Mouse (Mus musculus) gastrocnemius, postnatal 25 days (tissue): ENCODE measurements at regions not wholly inside any gene's neighbourhood (a gene's known extent, or its start where the extent isn't known, plus 50 kb on each side); places are given as distances from the start of the nearest gene placed in this dataset.

ENCODE experiments used
- DNase-seq: peaks from one replicate; pipeline ENCODE4 v3.0.0; 2022

DNA sequence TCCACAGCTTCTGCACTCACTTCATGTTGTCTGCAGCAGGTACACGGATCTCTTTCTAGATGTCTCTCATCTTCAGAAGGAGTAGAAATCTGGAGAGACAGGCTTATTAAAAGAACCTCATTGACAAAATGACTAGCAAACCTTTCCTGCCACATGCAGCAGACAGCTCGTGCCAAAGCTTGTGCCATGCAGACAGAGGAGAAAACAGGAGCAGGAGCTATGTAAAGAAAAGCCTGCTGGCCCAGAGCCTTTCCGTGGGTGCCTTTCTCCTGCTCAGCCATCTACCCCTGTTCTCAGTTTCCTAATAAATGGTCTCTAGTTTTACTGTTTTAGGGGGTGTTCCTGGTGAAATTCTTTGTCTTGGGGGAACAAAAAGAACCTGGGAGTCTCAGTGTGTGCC lies 254.9 kb upstream of the Sox11 start:
- no peak for DNase-seq

DNA sequence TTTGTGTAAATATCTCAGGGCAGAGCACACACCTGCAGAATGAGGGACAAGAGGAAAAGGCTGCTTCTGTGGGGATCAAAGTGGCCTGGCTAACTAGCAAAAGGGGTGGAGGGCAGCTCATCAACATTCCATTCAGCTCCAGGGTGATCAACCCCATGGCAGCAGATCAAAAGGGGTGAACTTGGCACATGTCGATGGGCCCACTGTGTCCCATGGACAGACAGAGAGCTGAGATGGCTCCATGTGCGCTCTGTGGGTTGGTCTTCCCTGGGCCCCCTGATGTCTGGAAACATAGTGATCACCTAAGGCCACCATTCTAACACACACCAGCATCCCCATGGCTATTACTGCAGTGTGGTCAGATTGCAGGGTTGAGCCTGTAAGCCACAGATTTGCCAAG lies 253.2 kb upstream of the Sox11 start:
- DNase-seq = no peak

DNA sequence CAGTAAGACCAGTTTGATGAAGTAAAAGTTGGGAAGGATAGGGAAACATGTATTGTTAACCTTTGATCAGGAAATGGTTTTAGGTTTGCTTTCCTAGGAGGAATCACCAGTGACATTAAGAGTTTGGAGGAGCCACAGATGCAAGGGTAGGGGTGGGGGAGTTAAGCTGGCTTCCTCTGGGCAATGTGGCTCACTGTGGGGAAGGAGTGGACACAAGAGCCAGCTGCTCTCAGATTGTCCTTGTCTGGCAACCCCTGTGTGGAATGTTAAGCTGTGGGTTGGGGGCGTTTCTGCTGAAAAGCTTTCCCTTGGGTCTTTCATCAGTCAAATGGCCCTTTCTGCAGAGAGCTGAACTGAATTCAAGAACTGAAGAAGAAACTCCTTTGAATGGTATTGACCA lies 251.1 kb upstream of the Sox11 start:
- DNase-seq = no peak

DNA sequence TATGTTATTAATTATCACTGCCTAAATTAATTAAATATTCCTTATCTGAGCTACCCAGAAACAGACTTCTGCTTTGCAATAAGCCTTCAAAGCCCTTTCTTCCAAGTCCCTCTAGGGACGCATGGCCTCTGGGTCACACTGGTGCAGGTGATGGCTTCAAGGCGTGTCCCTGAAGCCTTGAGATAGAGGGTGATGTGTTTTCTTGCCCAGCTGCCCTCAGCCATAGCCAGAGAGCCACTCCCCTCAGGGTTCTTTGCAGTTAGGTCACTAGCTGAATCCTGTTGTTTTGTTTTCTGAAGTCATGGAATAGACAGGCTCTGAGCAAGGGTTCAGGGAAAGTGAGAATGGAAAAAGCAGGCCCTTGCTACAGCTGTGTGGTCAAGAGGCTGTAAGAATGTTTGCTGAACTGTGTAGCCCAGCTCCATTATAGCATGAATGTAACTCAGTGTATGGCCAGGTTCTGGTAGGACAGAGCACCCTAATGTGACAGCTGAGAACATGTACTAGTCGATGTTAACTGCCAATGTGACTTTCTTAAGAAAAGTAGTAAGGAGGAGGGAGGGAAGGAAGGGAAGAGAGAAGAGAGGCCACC lies 233.8 kb upstream of the Sox11 start:
- DNase-seq = no peak

DNA sequence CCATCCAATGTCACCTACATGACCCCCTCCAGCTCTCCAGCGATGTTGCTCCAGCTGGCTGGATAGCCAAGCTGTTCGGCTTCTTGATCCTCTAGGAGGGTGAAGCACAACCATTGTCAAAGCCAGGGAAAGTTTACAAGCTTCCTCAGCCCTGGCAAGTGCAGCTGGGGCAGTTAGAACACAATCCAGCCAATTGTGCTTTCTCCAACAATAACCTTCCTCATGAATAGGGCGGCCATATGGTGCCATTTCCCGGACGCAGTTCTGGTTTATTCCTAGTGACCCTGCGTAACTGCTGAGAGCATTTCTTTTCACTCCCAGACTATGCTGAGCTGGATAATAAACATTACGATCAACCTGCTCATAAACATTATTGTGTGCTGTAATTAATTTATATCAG lies 233.3 kb upstream of the Sox11 start:
- DNase-seq = no peak

DNA sequence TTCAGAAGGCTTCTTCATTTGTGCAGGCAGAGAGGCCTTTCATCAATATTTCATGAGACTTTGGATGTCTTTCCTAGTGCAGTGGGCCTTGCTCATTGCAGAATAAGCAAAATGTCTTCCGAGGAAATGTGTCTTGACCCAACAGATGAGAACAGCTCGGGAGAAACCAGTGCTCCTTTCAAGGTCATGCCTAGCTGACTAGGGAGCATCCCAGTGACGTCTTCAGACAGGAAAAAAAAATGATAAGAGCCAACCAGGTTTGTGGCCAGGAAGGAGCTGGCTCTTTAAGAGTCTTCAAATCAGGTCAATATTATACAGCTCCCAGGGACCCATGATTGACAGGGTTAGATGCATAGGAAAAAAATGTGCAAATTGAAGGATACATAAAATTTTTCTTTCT lies 224.9 kb upstream of the Sox11 start:
- no peak for DNase-seq

DNA sequence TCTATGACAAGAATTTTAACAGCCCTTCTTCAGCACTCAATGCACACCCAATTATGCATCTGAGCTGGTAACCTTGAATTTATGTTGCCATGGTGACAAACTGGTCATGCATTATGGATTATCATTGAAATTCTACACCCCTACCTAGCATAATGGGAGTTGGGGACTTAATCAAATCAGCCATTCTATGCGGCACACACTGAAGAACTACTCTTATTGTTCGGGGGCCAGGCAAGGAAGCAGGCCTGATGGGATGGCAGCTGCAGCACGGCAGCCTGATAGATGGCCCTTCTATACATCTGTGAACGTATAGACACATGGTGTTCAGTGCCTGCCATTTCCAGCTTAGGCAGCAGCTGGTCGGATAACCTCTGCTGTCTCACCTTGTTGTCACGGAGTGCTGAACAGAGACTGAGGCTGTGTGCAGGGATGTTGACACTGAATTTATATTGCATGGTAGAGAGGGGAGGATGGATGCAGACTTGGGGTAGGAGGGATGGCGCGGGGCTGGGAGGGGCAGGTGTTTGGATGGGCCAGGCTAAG lies 223.7 kb upstream of the Sox11 start:
- DNase-seq = no peak

DNA sequence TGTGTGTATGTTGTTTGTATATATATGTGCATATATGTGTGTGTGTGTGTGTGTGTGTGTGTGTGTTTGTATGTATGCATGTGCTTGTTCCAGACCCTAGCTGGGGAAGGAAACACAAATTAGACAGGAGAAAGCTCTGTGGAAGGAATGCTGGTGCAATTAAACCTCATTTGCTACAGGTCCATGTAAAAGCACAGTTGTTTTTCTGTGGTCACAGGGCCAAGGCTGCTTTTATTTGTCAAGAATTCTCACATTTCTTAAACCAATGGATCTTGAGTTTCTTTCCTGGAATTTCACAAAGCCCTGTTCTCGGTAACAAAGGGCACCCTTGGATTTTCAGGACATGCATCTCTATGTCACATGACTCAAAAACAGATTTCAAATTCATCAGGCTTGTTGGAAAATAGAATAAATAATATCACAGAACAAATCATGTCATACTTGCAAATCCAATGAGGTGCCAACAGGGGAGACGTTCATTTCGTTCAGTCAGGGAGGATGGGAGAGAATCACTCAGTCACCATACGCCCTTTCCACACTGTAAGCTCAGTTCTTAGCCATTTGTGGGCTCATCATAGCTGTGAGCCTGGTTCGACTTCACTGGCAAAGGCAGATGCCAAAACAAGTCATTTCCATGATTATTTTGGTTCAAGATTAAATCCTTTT lies 222.4 kb upstream of the Sox11 start:
- no peak for DNase-seq

DNA sequence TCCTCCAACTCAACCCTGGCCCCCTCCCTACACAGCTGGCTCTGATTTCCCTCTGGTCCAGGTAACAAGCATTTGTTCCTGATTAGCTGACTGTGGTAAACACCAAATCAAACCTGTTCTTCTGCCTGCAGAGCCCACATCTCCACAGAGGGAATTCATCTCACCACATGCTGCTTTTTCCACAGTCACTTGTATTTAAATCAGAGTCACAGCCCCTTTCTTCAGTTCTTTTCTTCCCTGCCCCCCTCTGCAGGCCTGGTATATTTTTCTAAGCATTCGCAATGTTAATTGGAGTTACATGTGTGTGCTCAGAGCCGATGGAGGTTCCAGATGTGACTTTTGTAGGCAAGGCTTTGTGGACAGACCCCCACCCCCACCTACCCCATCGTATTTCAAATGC lies 221.5 kb upstream of the Sox11 start:
- no peak for DNase-seq

DNA sequence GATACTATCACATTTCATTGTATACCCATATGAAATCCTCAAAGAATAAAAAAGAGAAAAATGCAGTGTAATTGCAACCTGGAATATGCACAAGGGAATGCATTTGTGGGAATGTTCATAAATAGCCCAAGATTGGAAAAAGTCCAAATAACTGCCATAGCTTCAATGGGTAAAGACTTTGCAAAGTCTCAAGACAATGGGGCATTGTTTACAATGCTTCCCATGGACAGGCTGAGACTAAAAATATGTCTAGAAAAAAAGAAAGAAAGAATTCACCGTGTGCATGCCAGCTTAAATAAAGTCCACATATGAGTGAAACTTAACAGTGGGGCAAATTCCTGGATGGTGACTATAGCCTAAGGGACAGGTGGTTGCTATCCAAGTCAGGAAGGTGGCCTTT lies 210.4 kb upstream of the Sox11 start:
- no peak for DNase-seq

DNA sequence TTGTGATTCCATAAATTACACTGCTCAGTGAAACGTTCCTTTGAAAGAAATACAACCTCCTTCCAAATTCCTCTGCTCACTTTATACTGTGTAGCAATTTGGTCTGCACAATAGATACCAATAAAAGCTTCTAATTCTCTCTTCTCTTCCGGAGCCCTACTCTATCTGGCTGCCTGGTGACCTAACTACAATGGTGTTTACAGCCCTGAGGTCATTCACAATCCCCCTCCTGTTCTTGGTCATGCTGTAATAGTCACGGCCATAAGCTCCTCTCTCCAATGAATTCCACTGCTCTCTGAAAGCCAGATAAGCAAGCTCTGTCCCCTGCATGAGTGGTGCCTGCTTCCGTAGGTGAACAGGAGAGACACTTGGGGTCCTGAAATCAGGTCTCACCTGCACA lies 195.8 kb upstream of the Sox11 start:
- no peak for DNase-seq

DNA sequence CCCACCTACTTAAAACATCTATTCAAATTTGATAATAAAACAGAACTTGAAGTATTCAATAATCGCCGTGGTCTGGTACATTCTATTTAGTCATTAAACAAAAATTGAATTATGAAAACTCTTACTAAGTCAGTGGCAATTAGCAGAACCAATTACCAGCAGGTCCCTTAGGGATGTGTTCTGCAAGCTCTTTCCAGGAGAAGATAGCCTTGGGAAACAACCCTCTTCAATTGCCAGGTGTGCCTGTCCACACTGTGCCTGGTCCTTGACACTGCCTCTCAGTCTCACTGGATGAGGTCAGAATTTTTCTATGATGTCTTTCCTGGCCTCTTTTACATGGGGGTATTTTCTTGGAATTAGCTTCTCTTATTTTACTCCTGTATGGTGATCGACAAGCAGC lies 195.1 kb upstream of the Sox11 start:
- no peak for DNase-seq

DNA sequence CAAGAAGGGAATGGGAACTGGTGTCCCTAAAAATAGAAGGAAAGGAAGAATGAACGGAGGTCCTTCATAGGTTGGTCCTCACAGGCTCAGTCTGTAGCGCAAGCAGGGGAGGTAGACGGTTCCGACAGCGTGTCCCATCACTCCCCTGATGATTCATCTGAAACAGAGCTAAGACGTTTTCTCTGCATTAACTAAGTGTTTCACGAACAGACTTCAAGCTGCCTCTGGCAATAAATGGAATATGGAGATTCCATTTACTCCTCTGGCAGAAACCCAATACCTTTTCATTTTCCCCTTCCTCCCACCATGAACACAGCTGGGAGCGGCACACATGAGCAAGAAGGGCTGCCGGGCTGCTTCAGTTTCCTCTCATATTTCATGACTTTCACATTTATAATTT lies 194.6 kb upstream of the Sox11 start:
- no peak for DNase-seq

DNA sequence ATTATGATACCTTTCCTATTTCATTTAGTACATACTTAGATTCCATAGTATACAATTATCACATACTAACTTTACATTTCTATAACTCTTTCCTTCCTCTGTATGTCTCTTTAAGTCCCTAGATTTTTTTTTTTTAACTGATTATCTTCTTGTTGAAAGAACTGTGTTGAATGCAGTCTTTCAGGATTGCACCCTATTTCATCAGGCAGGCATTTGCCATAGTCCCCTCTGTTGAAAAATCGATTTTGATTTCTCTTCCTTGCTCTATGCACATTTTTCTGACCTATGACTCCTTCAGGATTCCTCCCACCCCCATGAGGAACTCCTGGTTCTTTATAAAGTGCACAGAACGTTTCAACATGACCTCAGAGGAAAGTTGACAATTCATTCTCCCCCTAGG lies 183.2 kb upstream of the Sox11 start:
- DNase-seq = no peak

DNA sequence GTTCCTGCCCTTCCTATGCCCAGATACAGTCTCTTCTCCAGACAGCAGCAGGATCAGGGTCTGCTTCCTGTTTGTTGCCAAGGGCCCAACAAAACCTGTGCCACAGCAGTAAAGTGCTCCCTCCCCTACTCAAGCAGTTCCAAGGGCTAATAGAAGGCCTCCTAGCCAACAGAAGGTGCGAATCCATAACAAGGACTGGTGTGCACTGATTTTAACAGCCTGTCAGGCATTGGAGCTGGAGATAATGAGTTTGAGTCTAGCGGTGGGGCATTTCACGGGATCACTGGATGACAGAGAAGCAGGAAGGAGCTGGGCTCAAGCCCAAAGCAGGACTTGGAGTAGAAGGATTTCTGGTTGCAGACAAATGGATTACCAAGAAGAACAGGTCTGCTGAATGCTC lies 170.9 kb upstream of the Sox11 start:
- DNase-seq = no peak

DNA sequence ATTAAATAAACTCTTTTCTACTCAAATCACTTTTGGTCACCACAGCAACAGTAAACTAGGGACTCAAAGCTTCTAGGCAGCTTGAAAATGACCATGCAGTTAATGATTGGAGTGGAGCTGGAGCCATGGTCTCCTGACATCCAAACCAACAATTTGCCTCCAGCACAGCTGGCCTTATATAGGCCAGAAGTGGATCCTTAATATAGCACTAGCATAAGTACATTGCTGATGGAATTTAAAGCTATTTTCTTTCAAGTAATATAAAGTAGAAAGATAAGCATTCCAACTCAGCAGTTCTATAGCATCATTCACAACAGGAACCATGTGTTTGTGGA lies 165.8 kb upstream of the Sox11 start:
- no peak for DNase-seq

DNA sequence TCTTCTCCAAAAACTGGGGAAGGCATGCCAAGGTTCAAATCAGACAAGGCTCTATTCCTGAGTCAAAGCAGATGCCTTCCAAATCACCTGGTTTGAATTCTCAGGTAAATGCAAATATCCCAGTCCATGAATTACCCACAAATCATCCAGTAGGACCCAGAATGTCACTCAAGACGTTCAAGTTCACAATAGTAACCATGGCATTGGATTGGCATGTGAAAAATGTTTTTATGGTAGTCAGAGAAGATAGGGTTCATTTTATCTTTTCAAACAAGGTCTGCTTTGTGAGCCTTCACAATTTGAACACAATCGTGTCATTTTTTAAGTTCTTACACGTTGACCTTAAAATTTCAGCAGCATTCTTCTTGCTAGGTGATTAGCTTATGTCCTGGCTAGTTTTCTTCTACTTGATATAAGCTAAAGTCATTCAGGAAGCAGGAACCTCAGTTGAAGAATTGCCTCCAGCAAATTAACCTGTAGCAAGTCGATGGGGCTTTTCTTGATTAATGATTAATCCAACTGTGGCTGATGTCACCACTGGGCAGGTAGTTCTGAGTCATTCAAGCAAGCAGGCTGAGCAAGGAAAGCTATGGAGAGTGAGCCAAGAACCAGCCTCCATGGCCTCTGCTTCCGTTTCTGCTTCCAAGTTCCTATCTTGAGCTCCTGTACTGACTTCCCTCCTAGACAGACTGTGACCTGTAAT lies 165.3 kb upstream of the Sox11 start:
- DNase-seq = no peak

DNA sequence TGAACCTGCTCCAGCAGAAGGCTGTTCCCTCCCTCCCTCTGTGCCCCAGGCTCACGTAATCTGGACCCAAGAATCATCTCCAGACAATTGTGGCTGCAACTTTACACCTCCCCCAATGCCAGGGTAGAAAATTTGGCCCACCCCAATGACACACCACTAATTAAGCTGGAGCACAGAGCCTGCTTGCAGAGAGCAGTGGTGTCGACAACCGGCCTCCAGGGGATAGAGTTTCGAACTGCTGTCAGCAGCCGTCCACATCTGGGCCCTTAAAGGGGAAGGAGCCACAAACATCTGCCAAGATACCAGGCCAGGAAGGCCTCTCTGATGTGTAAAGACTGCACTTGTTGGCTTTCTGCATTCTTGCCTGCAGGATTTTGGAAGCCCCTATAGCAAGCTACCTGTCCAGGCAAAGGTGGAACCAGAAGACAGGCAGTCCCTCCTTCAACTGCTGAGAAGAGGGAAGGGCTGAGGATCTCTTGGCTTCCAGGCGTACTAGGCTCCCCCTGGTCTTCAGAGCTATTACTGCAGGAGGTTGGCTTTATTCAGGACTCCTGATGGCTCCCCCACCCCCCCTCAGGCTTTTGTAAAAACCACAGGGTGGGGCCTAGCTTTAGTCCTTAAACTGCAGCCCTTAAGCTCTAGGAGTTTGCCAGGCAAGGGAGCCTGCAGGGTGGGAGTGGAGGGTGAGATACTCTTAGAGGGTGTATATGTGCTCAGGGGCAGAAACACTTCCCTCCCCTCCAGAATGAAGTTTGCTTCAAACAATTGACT lies 160.5 kb upstream of the Sox11 start:
- peak; percentile 20 for DNase-seq

DNA sequence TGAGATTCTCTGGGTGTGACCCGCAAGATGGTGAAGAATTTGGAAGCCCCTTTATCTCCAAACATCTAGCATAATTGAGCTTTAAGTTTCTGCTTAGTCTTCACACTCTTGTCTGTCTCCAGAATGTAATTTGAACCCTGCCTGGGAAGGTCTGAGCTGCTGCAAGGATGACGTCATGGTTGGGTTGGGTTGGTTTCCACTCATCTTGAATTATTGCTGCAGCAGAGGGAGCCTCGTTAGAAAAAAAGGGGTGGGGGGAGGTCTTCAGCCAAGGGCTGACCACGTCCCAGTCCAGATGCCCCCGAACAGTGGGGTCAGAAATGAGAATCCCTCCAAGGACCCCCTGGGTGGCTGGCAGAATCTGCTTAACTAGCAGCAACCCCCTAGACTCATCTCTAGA lies 158.1 kb upstream of the Sox11 start:
- no peak for DNase-seq

DNA sequence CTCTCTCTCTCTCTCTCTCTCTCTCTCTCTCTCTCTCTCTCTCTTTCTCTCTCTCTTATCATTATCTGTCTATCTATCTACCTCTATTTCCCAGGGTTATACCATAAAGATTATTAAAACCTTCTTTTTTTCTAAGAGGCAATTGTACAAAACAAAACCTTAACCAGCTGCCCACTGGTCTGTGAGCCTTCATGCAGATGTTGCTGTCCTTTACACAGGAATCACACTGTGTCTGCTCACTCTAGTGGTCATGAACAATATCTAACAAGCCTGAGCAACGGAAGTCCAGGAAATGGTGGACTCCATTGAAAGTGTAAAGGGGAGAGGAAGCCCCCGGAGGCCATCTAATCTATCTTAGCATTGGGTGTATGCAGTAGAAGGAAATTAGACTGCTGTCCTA lies 156.9 kb upstream of the Sox11 start:
- DNase-seq = no peak

DNA sequence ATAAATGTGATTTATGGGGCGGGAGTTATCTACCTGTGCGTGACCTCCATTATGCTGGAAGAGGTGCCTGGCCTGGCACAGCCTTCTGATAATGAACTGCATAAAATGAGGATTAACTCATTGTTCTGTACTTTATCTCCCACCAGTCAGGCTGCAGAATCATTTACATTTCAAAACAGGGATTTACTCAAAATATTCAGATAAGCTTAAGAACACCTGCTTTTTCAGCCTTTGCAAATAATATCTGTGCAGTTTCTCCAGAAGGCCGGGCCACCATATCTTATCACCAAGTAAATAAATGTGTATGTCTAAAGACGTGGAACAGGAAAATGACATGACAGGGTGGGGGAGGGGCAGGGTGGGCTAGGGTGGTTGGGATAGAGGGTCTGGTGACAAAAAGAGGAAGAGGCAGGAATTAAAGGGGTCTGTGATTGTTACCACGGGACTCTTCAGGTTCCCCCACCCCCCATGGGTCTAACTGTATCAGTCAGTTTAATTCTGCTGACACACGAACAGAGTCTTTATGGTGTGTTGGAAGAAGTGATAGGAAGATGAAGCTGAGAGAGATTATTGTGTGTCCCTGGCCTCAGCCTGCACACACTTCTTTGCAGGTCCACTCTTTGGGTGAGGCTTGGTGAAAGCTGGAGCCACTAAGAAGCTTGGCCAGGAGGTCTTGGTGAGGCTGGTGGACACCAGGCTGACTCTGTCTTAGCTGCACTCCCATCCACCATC lies 154.6 kb upstream of the Sox11 start:
- no peak for DNase-seq

DNA sequence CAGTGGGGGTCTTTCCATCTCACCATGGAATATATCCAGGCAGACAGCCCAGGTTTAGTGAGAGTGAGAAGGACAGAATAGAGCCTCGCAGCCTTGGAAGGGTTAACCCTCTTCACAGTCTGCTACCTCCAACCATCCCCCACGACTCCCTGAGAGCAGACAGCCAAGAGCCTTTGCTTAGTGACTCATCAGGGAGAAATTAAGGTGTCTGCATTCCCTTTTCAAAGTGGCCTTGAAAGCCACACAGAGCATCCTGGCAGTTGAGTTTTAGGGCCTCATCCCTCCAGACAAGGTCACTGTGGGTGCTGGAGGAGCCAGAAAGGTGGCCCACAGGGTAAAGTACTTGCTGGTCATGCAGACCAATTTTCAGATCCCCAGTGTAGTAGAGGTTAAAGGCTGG lies 149.9 kb upstream of the Sox11 start:
- no peak for DNase-seq
